19 mouse cellular contexts compared by ENCODE assay signal in the genomic region with DNA sequence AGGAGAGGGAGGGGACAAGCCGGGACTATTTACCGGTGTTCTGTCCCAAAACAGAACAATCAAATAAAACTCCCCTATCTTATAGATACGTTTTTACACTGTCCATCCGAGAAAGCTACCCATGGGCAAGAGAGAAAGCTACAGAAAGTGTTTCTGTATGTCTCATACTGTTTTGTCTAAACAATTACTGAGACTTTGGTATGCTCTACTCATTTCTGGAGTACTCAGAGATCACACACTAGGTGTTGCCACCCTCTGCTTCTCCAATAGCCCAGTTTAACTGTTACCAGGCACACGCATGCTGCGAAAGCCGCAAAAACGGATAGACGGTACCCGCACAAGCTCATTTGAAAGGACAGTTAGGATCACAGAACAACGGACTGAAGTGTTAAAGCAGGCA. TPM values are rescaled to one million over a fixed set of nuclear protein-coding genes. Genes with fewer than 3 reads are reported as not detected.
DNase-seq lines count a peak whose midpoint lies in the region; ATAC-seq and TF ChIP-seq lines count a peak whose summit lies in the region.
"Had no signal": no experiment of that assay in that cellular context is flagged by ENCODE, and none has a peak within 500 bp of the region (broad histone marks: within the 10 kb centered on the region; RNA-seq: fewer than 3 reads in every experiment).

No protein-coding gene starts in this region.

- no peak for TF ChIP-seq EP300 in CH12.LX (IDR thresholded peaks at IDR 0.05; ENCODE audit: low read length)

- H3K4me1 ChIP-seq in intestine, embryonic 14.5 days (replicated peaks; ENCODE audit: control insufficient read depth, insufficient read depth, low read length) = peaks cover 61% of the 10 kb centered on the region
- H3K4me1 ChIP-seq in intestine, postnatal 0 days (replicated peaks; ENCODE audit: control insufficient read depth, insufficient read depth, low read length) = peaks cover 30% of the 10 kb centered on the region
- H3K4me1 ChIP-seq in lung, embryonic 15.5 days = peaks cover 82% of the 10 kb centered on the region
- H3K4me1 ChIP-seq in CH12.LX (ENCODE audit: control insufficient read depth in 1 of 2, insufficient read depth in 2 of 2) = peaks cover 59 to 86% of the 10 kb centered on the region in 2 experiments
- H3K4me1 ChIP-seq in intestine, embryonic 16.5 days (ENCODE audit: control insufficient read depth, insufficient read depth, low read length) = peaks cover 74% of the 10 kb centered on the region

- no peaks in the 10 kb centered on the region for H3K36me3 ChIP-seq in intestine, embryonic 14.5 days (ENCODE audit: control insufficient read depth, insufficient read depth, low read length)
- H3K36me3 ChIP-seq in intestine, postnatal 0 days (ENCODE audit: control insufficient read depth, insufficient read depth) = no peaks in the 10 kb centered on the region
- H3K36me3 ChIP-seq in lung, embryonic 15.5 days = no peaks in the 10 kb centered on the region
- peaks cover 0 to 46% of the 10 kb centered on the region in 2 experiments for H3K36me3 ChIP-seq in CH12.LX (replicated peaks in 1 of 2; ENCODE audit: control insufficient read depth in 1 of 2, insufficient read depth in 1 of 2, low read length in 1 of 2)
- no peaks in the 10 kb centered on the region for H3K36me3 ChIP-seq in intestine, embryonic 16.5 days (ENCODE audit: control insufficient read depth, insufficient read depth, low read length)
- H3K36me3 ChIP-seq: embryonic facial prominence, embryonic 13.5 days; heart, embryonic 10.5 days; hindbrain, embryonic 13.5 days had no signal

- H3K9me3 ChIP-seq in intestine, embryonic 14.5 days (ENCODE audit: control insufficient read depth, low read length) = no peaks in the 10 kb centered on the region
- no peaks in the 10 kb centered on the region for H3K9me3 ChIP-seq in intestine, postnatal 0 days (ENCODE audit: control insufficient read depth)
- no peaks in the 10 kb centered on the region for H3K9me3 ChIP-seq in lung, embryonic 15.5 days
- no peaks in the 10 kb centered on the region for H3K9me3 ChIP-seq in CH12.LX (replicated peaks; ENCODE audit: low read length)
- H3K9me3 ChIP-seq in intestine, embryonic 16.5 days (ENCODE audit: control insufficient read depth, low read length) = no peaks in the 10 kb centered on the region
- H3K9me3 ChIP-seq: embryonic facial prominence, embryonic 13.5 days; heart, embryonic 10.5 days; hindbrain, embryonic 13.5 days had no signal

- 0 out of 2 replicates have a peak overlapping the region, but pooled peaks have one; percentile 4 for H3K27ac ChIP-seq in intestine, embryonic 14.5 days (ENCODE audit: low read depth)
- H3K27ac ChIP-seq in intestine, postnatal 0 days (ENCODE audit: low read depth, low read length) = no peak overlapping the region
- H3K27ac ChIP-seq in lung, embryonic 15.5 days = peak overlapping the region; percentile 36; the same call in 1 of the 2 replicates
- peak overlapping the region; percentile 55; the same call in 1 of the 2 replicates for H3K27ac ChIP-seq in CH12.LX (ENCODE audit: insufficient read depth, low read depth)
- peak overlapping the region; percentile 15; the same call in 1 of the 2 replicates for H3K27ac ChIP-seq in intestine, embryonic 16.5 days (ENCODE audit: low read length)
- H3K27ac ChIP-seq: embryonic facial prominence, embryonic 13.5 days; heart, embryonic 10.5 days; hindbrain, embryonic 13.5 days had no signal

- no peak for TF ChIP-seq POLR2A in CH12.LX (IDR thresholded peaks at IDR 0.05; ENCODE audit: low read depth, low read length)

- no peaks in the 10 kb centered on the region for H3K27me3 ChIP-seq in intestine, embryonic 14.5 days (replicated peaks; ENCODE audit: control insufficient read depth, insufficient read depth, low read length)
- no peaks in the 10 kb centered on the region for H3K27me3 ChIP-seq in intestine, postnatal 0 days (replicated peaks; ENCODE audit: control insufficient read depth, insufficient read depth, low read length)
- no peaks in the 10 kb centered on the region for H3K27me3 ChIP-seq in lung, embryonic 15.5 days
- no peaks in the 10 kb centered on the region for H3K27me3 ChIP-seq in CH12.LX (replicated peaks)
- no peaks in the 10 kb centered on the region for H3K27me3 ChIP-seq in intestine, embryonic 16.5 days (replicated peaks; ENCODE audit: control insufficient read depth, insufficient read depth, low read length)
- H3K27me3 ChIP-seq: embryonic facial prominence, embryonic 13.5 days; hindbrain, embryonic 13.5 days had no signal

- in situ Hi-C loops in CH12.LX (cut with MboI; ENCODE audit: low pct_ligation_motif_present, low pct_unique_long_range_greater_than_20kb, low sequenced_read_pairs) = loop anchor here (25.0 kb wide), 1 partner anchor 746 kb away; no protein-coding TSS in a partner anchor

- TF ChIP-seq CTCF in intestine, postnatal 0 days (IDR thresholded peaks at IDR 0.05; ENCODE audit: low read depth) = no peak
- no peak for TF ChIP-seq CTCF in CH12.LX (conservative IDR thresholded peaks at IDR 0.05 in 1 of 2, IDR thresholded peaks at IDR 0.05 in 1 of 2; ENCODE audit: low read depth in 2 of 2, low read length in 2 of 2)

- no peak for ATAC-seq in intestine, embryonic 14.5 days (replicated peaks; ENCODE audit: low FRiP score, low TSS enrichment, low read depth)
- ATAC-seq in intestine, postnatal 0 days = no peak
- ATAC-seq in lung, embryonic 15.5 days (ENCODE audit: borderline replicate concordance, extremely low read depth, low FRiP score, low TSS enrichment) = no peak
- ATAC-seq in intestine, embryonic 16.5 days = no peak

- WGBS in intestine, embryonic 14.5 days = 86% methylated on average over 11 of the region's 11 CpGs
- WGBS in intestine, postnatal 0 days = 81% methylated on average over 11 of the region's 11 CpGs
- 78% methylated on average over 11 of the region's 11 CpGs for WGBS in lung, embryonic 15.5 days
- 84% methylated on average over 11 of the region's 11 CpGs for WGBS in intestine, embryonic 16.5 days

- H3K9ac ChIP-seq in intestine, embryonic 14.5 days (ENCODE audit: low read length) = no peak overlapping the region
- no peak overlapping the region for H3K9ac ChIP-seq in intestine, postnatal 0 days (ENCODE audit: low read depth, low read length)
- no peak overlapping the region for H3K9ac ChIP-seq in lung, embryonic 15.5 days
- peak overlapping the region; percentile 13; the same call in 1 of the 2 replicates for H3K9ac ChIP-seq in CH12.LX (ENCODE audit: insufficient read depth, low read depth)
- peak overlapping the region; percentile 39; the same call in 1 of the 2 replicates for H3K9ac ChIP-seq in intestine, embryonic 16.5 days (ENCODE audit: low read depth, low read length)
- H3K9ac ChIP-seq: embryonic facial prominence, embryonic 13.5 days; hindbrain, embryonic 13.5 days had no signal

- no peak for TF ChIP-seq RAD21 in CH12.LX (IDR thresholded peaks at IDR 0.05; ENCODE audit: low read depth, low read length)

- dilution Hi-C loops in CH12.LX (cut with MboI; ENCODE audit: extremely low pct_ligation_motif_present, extremely low pct_unique_long_range_greater_than_20kb, low sequenced_read_pairs) = loop anchor here (25.0 kb wide), 1 partner anchor 446 kb away; no protein-coding TSS in a partner anchor

- H3K79me2 ChIP-seq in CH12.LX (replicated peaks; ENCODE audit: control insufficient read depth, extremely low read depth, insufficient read depth, poor library complexity, severe bottlenecking) = peaks cover 88% of the 10 kb centered on the region

- no peak overlapping the region for H3K4me3 ChIP-seq in intestine, embryonic 14.5 days (ENCODE audit: low read depth, low read length)
- H3K4me3 ChIP-seq in intestine, postnatal 0 days (ENCODE audit: low read depth, low read length) = no peak overlapping the region
- H3K4me3 ChIP-seq in lung, embryonic 15.5 days = no peak overlapping the region
- H3K4me3 ChIP-seq in CH12.LX (replicated peaks in 1 of 3; ENCODE audit: low read depth in 2 of 3, low read length in 2 of 3, poor library complexity in 1 of 3) = peak overlapping the region in 1 of 3 experiments; percentile 20
- H3K4me3 ChIP-seq in intestine, embryonic 16.5 days (ENCODE audit: low read length) = no peak overlapping the region
- H3K4me3 ChIP-seq: embryonic facial prominence, embryonic 13.5 days; heart, embryonic 10.5 days; hindbrain, embryonic 13.5 days had no signal

- DNase-seq in intestine, embryonic 14.5 days (ENCODE audit: low spot score) = no peak
- no peak for DNase-seq in lung, postnatal 4 days
- no peak for DNase-seq in CH12.LX (ENCODE audit: extremely low read depth)
- no peak for DNase-seq in urinary bladder, postnatal 36 days (ENCODE audit: low spot score in 2 of 2)
- DNase-seq: adrenal gland, adult 2 months; adrenal gland, postnatal 25 days; cerebellum, adult 18-20 months; cerebellum, adult 9-11 months; cerebellum, postnatal 36 days; gastrocnemius, postnatal 36 days; heart, adult 18-20 months; heart, postnatal 10 days; heart, postnatal 4 days had no signal

- H3K4me2 ChIP-seq in intestine, embryonic 14.5 days (ENCODE audit: low read length) = no peak overlapping the region
- no peak overlapping the region for H3K4me2 ChIP-seq in intestine, postnatal 0 days (replicated peaks; ENCODE audit: low read depth)
- no peak overlapping the region for H3K4me2 ChIP-seq in lung, embryonic 15.5 days
- peak overlapping the region; percentile 37; the same call in 1 of the 2 replicates for H3K4me2 ChIP-seq in CH12.LX (ENCODE audit: insufficient read depth, low read depth, poor library complexity, severe bottlenecking)
- H3K4me2 ChIP-seq in intestine, embryonic 16.5 days (ENCODE audit: low read depth, low read length) = no peak overlapping the region
- H3K4me2 ChIP-seq: embryonic facial prominence, embryonic 13.5 days; hindbrain, embryonic 13.5 days had no signal

TF ChIP-seq in CH12.LX, 34 proteins besides CTCF, POLR2A, EP300 and RAD21:
- peak; percentile 58; the same call in 1 of the 2 replicates for TF ChIP-seq JUND (conservative IDR thresholded peaks at IDR 0.05; ENCODE audit: low read depth, low read length)
- TF ChIP-seq IRF4 (IDR thresholded peaks at IDR 0.05; ENCODE audit: low read depth, low read length) = peak; percentile 81
- no peak for TF ChIP-seq PAX5 (IDR thresholded peaks at IDR 0.05; ENCODE audit: low read length)
- no peak for TF ChIP-seq ZMIZ1 (IDR thresholded peaks at IDR 0.05; ENCODE audit: low read depth, low read length)

RNA-seq across cellular contexts. Expression of gene Map3k1, which starts 17.2 kb away (rescaled TPM):
- 30.4 and 33.1 TPM in 2 replicates for polyA plus RNA-seq in intestine, embryonic 14.5 days (2014; fragmentation: Nextera tagmentation; extraction: Ambion mirVana)
- 11.8 and 14.6 TPM in 2 replicates for polyA plus RNA-seq in intestine, postnatal 0 days (2015; fragmentation: Nextera tagmentation; extraction: Ambion mirVana)
- polyA plus RNA-seq in lung, embryonic 15.5 days (2015; fragmentation: Nextera tagmentation; extraction: Ambion mirVana) = 27.5 and 28.6 TPM in 2 replicates
- 37.9 and 48.7 TPM in 2 replicates for total RNA-seq in CH12.LX (2012; rRNA removed)
- 7.7 and 10.7 TPM in 2 replicates for total RNA-seq in CH12.LX (2014; rRNA removed)
- polyA plus RNA-seq in CH12.LX (2012; ENCODE audit: insufficient read length, low read depth) = 13.4 and 14.7 TPM in 2 replicates
- polyA plus RNA-seq in intestine, embryonic 16.5 days (2015; fragmentation: Nextera tagmentation; extraction: Ambion mirVana) = 20.5 and 21.8 TPM in 2 replicates

Comparison
In these comparisons a context has a peak if more than half of its experiments do, and no peak if none do; other contexts are left out.
1. H3K9ac ChIP-seq: peak in CH12.LX (single experiment) and intestine, embryonic 16.5 days (single experiment); none in intestine, embryonic 14.5 days (single experiment), intestine, postnatal 0 days (single experiment) and lung, embryonic 15.5 days (single experiment).